Mouse (Mus musculus): ENCODE measurements around the gene Oas1h.
"Not testable (repeated sequence)": the region's sequence is repeated elsewhere in the genome, so short reads cannot be mapped to it uniquely, and the experiment has no call there.

GRCm38 (mm10) chr5:120876839-120877238, 15.6 kb downstream of the Oas1h start:
- TF ChIP-seq POLR2A (IDR thresholded peaks at IDR 0.05; ENCODE audit: extremely low read depth, insufficient read depth, low read length); CTCF (IDR thresholded peaks at IDR 0.05; ENCODE audit: low read depth, low read length): not testable (repeated sequence)

Measured in liver, adult 2 months (tissue).